Mouse (Mus musculus): ENCODE results near the gene Nxph1. TPM values are rescaled to one million over a fixed set of nuclear protein-coding genes. Genes with fewer than 3 reads are reported as not detected.

Nxph1 gene
- polyA plus RNA-seq (2016; fragmentation: Nextera tagmentation; extraction: Ambion mirVana): 12.8 TPM in 2 replicates

- Histone ChIP-seq H3K4me3 (replicated peaks) (peak within 1 kb of the TSS; percentile 50), H3K27me3 (peaks cover 67% of the 10 kb centered on the region), H3K27ac (no peak within 1 kb of the TSS), H3K4me1 (peaks cover 42% of the 10 kb centered on the region), H3K9me3 (no peaks in the 10 kb centered on the region), H3K4me2 (peak within 1 kb of the TSS; percentile 86), H3K36me3 (replicated peaks) (no peaks in the 10 kb centered on the region), H3K9ac (peak within 1 kb of the TSS; percentile 57)
- WGBS: 1% methylated on average over 16 of the region's 16 CpGs
- 0 out of 2 replicates have a peak, but pooled peaks have one; percentile 12 for ATAC-seq (ENCODE audit: low FRiP score)
Measured at GRCm38 (mm10) chr6:8948131-8948470, at the start of gene Nxph1. Gene Nxph1 (plus strand): TSS chr6:8948431.

GRCm38 (mm10) chr6:8900021-8900728 lies 48.1 kb upstream of the Nxph1 start:
- ATAC-seq (ENCODE audit: low FRiP score): peak; percentile 28; the same call in 1 of the 2 replicates
- H3K4me1 ChIP-seq: peaks cover 15% of the 10 kb centered on the region
- no peak overlapping the region for H3K27ac ChIP-seq
- no peak overlapping the region for H3K4me3 ChIP-seq (replicated peaks)
- H3K4me2 ChIP-seq: no peak overlapping the region
- H3K36me3 ChIP-seq (replicated peaks): no peaks in the 10 kb centered on the region
- H3K9ac ChIP-seq: no peak overlapping the region
- 60% methylated on average over 7 of the region's 7 CpGs for WGBS
- H3K27me3 ChIP-seq: no peaks in the 10 kb centered on the region
- no peaks in the 10 kb centered on the region for H3K9me3 ChIP-seq

GRCm38 (mm10) chr6:8900729-8901122 lies 47.5 kb upstream of the Nxph1 start:
- no peaks in the 10 kb centered on the region for H3K36me3 ChIP-seq (replicated peaks)
- ATAC-seq (ENCODE audit: low FRiP score): peak; percentile 67; the same call in 1 of the 2 replicates
- H3K4me2 ChIP-seq: no peak overlapping the region
- no peaks in the 10 kb centered on the region for H3K9me3 ChIP-seq
- no peak overlapping the region for H3K4me3 ChIP-seq (replicated peaks)
- H3K27ac ChIP-seq: no peak overlapping the region
- H3K27me3 ChIP-seq: no peaks in the 10 kb centered on the region
- 11% methylated on average over 2 of the region's 2 CpGs for WGBS
- no peak overlapping the region for H3K9ac ChIP-seq
- peaks cover 15% of the 10 kb centered on the region for H3K4me1 ChIP-seq

- no peaks in the 10 kb centered on the region for H3K4me1 ChIP-seq
- no peak overlapping the region for H3K4me3 ChIP-seq (replicated peaks)
- ATAC-seq (ENCODE audit: low FRiP score): no peak
- H3K36me3 ChIP-seq (replicated peaks): no peaks in the 10 kb centered on the region
- no peaks in the 10 kb centered on the region for H3K27me3 ChIP-seq
- H3K4me2 ChIP-seq: no peak overlapping the region
- no peak overlapping the region for H3K27ac ChIP-seq
- 76% methylated on average over 3 of the region's 3 CpGs for WGBS
- H3K9me3 ChIP-seq: no peaks in the 10 kb centered on the region
- H3K9ac ChIP-seq: no peak overlapping the region
Measured at GRCm38 (mm10) chr6:8907917-8908316, 40.3 kb upstream of the Nxph1 start.

- H3K4me1 ChIP-seq: no peaks in the 10 kb centered on the region
- no peaks in the 10 kb centered on the region for H3K9me3 ChIP-seq
- no peak overlapping the region for H3K4me3 ChIP-seq (replicated peaks)
- H3K27me3 ChIP-seq: no peaks in the 10 kb centered on the region
- H3K4me2 ChIP-seq: no peak overlapping the region
- no peak for ATAC-seq (ENCODE audit: low FRiP score)
- H3K9ac ChIP-seq: no peak overlapping the region
- H3K36me3 ChIP-seq (replicated peaks): no peaks in the 10 kb centered on the region
- H3K27ac ChIP-seq: no peak overlapping the region
Measured at GRCm38 (mm10) chr6:8913404-8913803, 34.8 kb upstream of the Nxph1 start.

- H3K4me1 ChIP-seq: no peaks in the 10 kb centered on the region
- no peak overlapping the region for H3K9ac ChIP-seq
- no peaks in the 10 kb centered on the region for H3K27me3 ChIP-seq
- H3K4me2 ChIP-seq: no peak overlapping the region
- 87% methylated on average over 3 of the region's 3 CpGs for WGBS
- H3K9me3 ChIP-seq: no peaks in the 10 kb centered on the region
- H3K4me3 ChIP-seq (replicated peaks): no peak overlapping the region
- no peaks in the 10 kb centered on the region for H3K36me3 ChIP-seq (replicated peaks)
- ATAC-seq (ENCODE audit: low FRiP score): no peak
- H3K27ac ChIP-seq: no peak overlapping the region
Measured at GRCm38 (mm10) chr6:8914682-8915081, 33.5 kb upstream of the Nxph1 start.

DNA sequence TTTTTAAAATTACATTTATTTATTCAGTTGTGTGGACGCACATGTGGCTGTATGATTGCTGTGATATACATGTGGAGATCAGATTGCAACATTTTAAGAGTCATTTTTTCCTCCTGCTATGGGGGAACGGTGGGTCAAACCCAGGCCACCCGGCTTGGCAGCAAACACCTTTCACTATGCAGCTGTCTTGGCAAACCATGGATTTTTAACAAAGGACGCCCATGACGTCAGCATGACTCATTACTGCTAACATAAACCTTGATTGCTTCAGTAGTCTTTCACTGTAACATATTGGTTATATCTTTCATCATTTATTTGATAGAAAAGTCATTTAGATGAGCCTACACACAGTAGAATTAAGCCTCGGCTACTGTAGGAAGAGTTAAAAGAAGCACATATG lies 23.8 kb upstream of the Nxph1 start:
- Histone ChIP-seq H3K4me2 (no peak overlapping the region), H3K27me3 (no peaks in the 10 kb centered on the region), H3K27ac (no peak overlapping the region), H3K36me3 (replicated peaks) (no peaks in the 10 kb centered on the region), H3K9ac (no peak overlapping the region), H3K9me3 (no peaks in the 10 kb centered on the region), H3K4me3 (replicated peaks) (no peak overlapping the region), H3K4me1 (no peaks in the 10 kb centered on the region)
- 81% methylated on average over 6 of the region's 6 CpGs for WGBS
- no peak for ATAC-seq (ENCODE audit: low FRiP score)

DNA sequence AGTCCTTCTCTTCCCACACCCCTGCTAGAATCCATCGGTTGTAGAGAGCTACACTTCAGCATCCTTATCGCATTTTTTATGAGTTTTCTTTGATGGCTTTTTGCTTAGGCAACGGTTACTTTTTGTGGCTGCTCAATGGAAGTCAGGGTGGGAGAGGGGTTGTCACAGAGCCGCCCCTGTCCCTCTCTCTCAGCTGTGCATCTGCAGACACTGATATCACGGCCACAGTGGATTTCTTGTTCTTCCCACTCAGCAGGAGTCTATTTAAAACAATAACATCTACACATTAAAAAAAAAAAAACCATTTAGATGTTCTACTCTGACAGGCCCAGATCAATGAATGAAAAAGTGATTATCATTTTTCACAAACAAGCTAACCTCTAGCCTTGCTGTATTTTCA lies 13.0 kb upstream of the Nxph1 start:
- H3K9me3 ChIP-seq: no peaks in the 10 kb centered on the region
- H3K27ac ChIP-seq: no peak overlapping the region
- no peak overlapping the region for H3K9ac ChIP-seq
- H3K4me1 ChIP-seq: no peaks in the 10 kb centered on the region
- no peaks in the 10 kb centered on the region for H3K36me3 ChIP-seq (replicated peaks)
- peaks cover 4% of the 10 kb centered on the region; the same call in 1 of the 2 replicates for H3K27me3 ChIP-seq
- ATAC-seq (ENCODE audit: low FRiP score): peak; percentile 28; the same call in 1 of the 2 replicates
- WGBS: 47% methylated on average over 5 of the region's 5 CpGs
- no peak overlapping the region for H3K4me2 ChIP-seq
- no peak overlapping the region for H3K4me3 ChIP-seq (replicated peaks)

DNA sequence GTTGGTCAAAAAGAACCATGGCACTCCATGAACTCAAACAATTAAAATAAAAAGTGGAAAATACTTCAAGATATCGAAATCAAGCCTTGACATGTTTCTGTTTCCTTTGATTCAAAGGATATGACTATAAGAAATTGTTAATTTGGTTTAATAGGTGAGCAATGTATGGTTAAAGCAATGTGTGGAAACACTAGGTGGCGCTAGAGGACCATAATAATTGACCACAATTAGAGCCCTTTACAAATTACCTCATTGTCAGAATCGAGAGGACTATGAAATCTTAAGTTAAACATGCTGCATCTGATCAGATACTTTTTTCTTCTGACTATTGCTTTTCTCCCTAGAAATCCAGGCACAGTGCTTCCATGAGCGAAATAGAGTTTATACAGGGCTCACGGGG lies 12.5 kb upstream of the Nxph1 start:
- H3K27me3 ChIP-seq: peaks cover 4% of the 10 kb centered on the region; the same call in 1 of the 2 replicates
- no peak overlapping the region for H3K9ac ChIP-seq
- H3K4me1 ChIP-seq: no peaks in the 10 kb centered on the region
- no peak overlapping the region for H3K27ac ChIP-seq
- no peak overlapping the region for H3K4me3 ChIP-seq (replicated peaks)
- no peaks in the 10 kb centered on the region for H3K36me3 ChIP-seq (replicated peaks)
- peak overlapping the region; percentile 32 for H3K4me2 ChIP-seq
- H3K9me3 ChIP-seq: no peaks in the 10 kb centered on the region
- peak; percentile 87 for ATAC-seq (ENCODE audit: low FRiP score)
- 17% methylated on average over 5 of the region's 5 CpGs for WGBS

GRCm38 (mm10) chr6:8936168-8936567 lies 12.1 kb upstream of the Nxph1 start:
- peak; percentile 37; the same call in 1 of the 2 replicates for ATAC-seq (ENCODE audit: low FRiP score)
- H3K27ac ChIP-seq: no peak overlapping the region
- no peak overlapping the region for H3K9ac ChIP-seq
- 25% methylated on average over 4 of the region's 4 CpGs for WGBS
- H3K4me1 ChIP-seq: no peaks in the 10 kb centered on the region
- peak overlapping the region; percentile 32 for H3K4me2 ChIP-seq
- no peak overlapping the region for H3K4me3 ChIP-seq (replicated peaks)
- H3K36me3 ChIP-seq (replicated peaks): no peaks in the 10 kb centered on the region
- peaks cover 4% of the 10 kb centered on the region; the same call in 1 of the 2 replicates for H3K27me3 ChIP-seq
- H3K9me3 ChIP-seq: no peaks in the 10 kb centered on the region

- peak overlapping the region; percentile 50 for H3K4me3 ChIP-seq (replicated peaks)
- H3K9ac ChIP-seq: peak overlapping the region; percentile 57
- H3K4me1 ChIP-seq: peaks cover 42% of the 10 kb centered on the region
- no peaks in the 10 kb centered on the region for H3K9me3 ChIP-seq
- H3K4me2 ChIP-seq: peak overlapping the region; percentile 86
- WGBS: under 1% methylated on average over 68 of the region's 68 CpGs
- no peaks in the 10 kb centered on the region for H3K36me3 ChIP-seq (replicated peaks)
- H3K27me3 ChIP-seq: peaks cover 71% of the 10 kb centered on the region
- H3K27ac ChIP-seq: no peak overlapping the region
- ATAC-seq (ENCODE audit: low FRiP score): peak; percentile 58
Measured at GRCm38 (mm10) chr6:8948471-8949411, 510 bp downstream of the Nxph1 start.

DNA sequence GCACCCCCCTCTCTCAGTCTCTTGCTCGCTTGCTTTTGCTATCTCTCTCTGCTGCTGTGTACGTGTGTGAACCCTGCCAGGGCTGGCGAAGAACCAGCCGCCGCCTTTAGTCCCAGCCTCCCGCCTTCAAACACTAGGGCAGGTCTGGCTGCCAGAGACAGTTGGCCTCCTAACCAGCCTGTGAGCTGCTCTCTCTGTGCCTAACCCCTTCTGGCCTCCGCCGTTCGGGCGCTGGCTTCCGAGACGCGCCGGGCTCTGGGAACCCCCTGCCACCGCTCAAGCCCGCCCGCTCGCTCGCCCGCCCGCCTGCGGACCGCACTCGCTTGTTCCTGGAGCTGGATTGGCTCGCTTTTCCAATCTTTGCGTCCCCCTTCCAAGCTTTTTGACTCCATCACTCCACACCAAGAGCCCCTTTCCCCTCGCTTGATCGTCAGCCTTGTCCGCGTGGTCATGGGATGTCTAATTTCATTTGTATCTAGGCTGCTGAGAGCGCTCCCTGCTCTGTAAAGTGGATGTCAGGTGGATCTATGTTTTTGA lies 1.5 kb downstream of the Nxph1 start:
- peak; percentile 47 for ATAC-seq (ENCODE audit: low FRiP score)
- WGBS: under 1% methylated on average over 31 of the region's 31 CpGs
- Histone ChIP-seq H3K9ac (peak overlapping the region; percentile 57), H3K4me1 (peaks cover 42% of the 10 kb centered on the region), H3K27me3 (peaks cover 81% of the 10 kb centered on the region), H3K9me3 (no peaks in the 10 kb centered on the region), H3K4me2 (peak overlapping the region; percentile 86), H3K27ac (peak overlapping the region; percentile 50; the same call in 1 of the 2 replicates), H3K36me3 (replicated peaks) (no peaks in the 10 kb centered on the region), H3K4me3 (replicated peaks) (peak overlapping the region; percentile 50)

All from forebrain, embryonic 12.5 days (tissue).